Mouse (Mus musculus): ENCODE measurements around the gene Gm17349.

DNA sequence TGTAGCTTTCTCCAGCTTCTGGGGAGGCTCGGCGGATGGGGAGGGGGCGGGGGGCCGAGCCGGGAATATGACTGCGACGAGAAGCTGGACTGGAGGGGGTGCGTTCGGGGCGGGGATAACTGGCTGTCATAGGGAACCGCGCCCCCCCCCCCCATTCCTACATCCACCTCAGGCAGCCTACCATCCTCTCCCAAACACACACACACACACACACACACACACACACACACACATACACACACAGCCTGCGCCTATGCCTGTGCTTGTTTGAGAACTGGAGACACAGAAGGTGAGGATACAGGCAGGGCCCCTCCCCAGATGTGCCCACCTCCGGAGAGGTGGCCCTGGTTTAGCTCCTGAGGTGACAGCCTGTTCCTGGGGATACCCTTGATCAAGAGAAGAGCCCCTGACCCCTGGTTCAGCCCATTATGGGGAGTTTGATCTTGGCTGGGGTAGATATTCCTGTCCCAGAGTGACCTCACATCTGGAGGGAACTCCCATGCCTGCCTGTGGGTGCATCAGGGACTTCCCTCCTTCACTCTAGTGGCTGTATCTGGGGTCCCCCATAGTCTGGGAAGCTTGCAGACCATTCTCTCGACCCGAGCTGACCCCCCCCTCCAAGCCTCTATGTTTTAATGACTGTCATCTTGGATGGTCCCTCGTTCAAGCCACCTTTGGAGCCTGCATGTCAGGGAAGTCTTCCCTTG, 34.2 kb downstream of the Gm17349 start:
- TF ChIP-seq CTCF (IDR thresholded peaks at IDR 0.05; ENCODE audit: extremely low read depth, insufficient read length, insufficient replicate concordance, low read depth, low read length), result no peak
- TF ChIP-seq POLR2A (IDR thresholded peaks at IDR 0.05; ENCODE audit: low read depth, low read length), result no peak

Measured in small intestine, adult 2 months (tissue).